Mouse (Mus musculus): Measurements from ENCODE around the gene Olfr610. TPM values are rescaled to one million over a fixed set of nuclear protein-coding genes. Genes with fewer than 3 reads are reported as not detected.
"Not testable (repeated sequence)": the region's sequence is repeated elsewhere in the genome, so short reads cannot be mapped to it uniquely, and the experiment has no call there.

The Olfr610 gene
- polyA plus RNA-seq (2015; fragmentation: Nextera tagmentation; extraction: Ambion mirVana), result not detected in 2 replicates

- Histone ChIP-seq H3K27me3 (no peaks in the 10 kb centered on the region), H3K4me3 (no peak within 1 kb of the TSS), H3K4me2 (replicated peaks) (no peak within 1 kb of the TSS), H3K36me3 (no peaks in the 10 kb centered on the region), H3K9ac (replicated peaks) (no peak within 1 kb of the TSS), H3K4me1 (no peaks in the 10 kb centered on the region), H3K27ac (replicated peaks) (no peak within 1 kb of the TSS), H3K9me3 (no peaks in the 10 kb centered on the region)
- no peak for ATAC-seq (replicated peaks)
- WGBS, result 89% methylated on average over 2 of the region's 2 CpGs
These were observed at the start of gene Olfr610 for GRCm38 (mm10) chr7:103512022-103512421. Gene Olfr610, minus strand, starts transcription at chr7:103512122.

DNA sequence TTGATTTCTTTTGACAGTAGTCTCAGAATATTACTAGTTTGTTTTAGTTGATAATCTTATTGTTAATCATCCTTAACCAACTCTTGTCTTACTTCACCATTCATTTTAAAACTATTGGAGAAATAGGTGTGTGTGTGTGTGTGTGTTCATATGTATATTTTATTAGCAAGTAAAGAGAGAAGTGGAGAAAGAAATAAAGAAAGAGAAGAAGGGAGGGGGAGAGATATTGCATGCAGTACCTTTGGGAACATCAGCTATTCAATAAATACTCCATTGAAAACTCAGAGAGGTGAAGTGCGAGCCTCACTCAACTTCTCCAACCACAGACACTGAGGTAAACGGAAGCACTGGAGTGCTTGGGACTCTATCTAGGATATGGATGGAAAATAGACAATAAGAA is 43.9 kb upstream of the Olfr610 start, which contains the start of gene Olfr615:
Gene Olfr615, plus strand, starts transcription at position 301 of the 400 bp plus-strand sequence.
- H3K4me1 ChIP-seq, result no peaks in the 10 kb centered on the region
- WGBS, result 84% methylated on average over 2 of the region's 2 CpGs
- H3K9me3 ChIP-seq, result no peaks in the 10 kb centered on the region
- no peaks in the 10 kb centered on the region for H3K36me3 ChIP-seq
- H3K4me2 ChIP-seq (replicated peaks), result no peak within 1 kb of the TSS
- no peak within 1 kb of the TSS for H3K4me3 ChIP-seq
- no peaks in the 10 kb centered on the region for H3K27me3 ChIP-seq
- H3K9ac ChIP-seq (replicated peaks), result no peak within 1 kb of the TSS
- H3K27ac ChIP-seq (replicated peaks), result no peak within 1 kb of the TSS
- ATAC-seq (replicated peaks), result no peak

GRCm38 (mm10) chr7:103547774-103548173 is 35.9 kb upstream of the Olfr610 start, which contains the start of gene Olfr613:
Gene Olfr613, plus strand, starts transcription at chr7:103548074.
- Histone ChIP-seq H3K27me3 (no peaks in the 10 kb centered on the region), H3K9me3 (no peaks in the 10 kb centered on the region), H3K4me1 (no peaks in the 10 kb centered on the region), H3K27ac (replicated peaks) (no peak within 1 kb of the TSS), H3K4me3 (no peak within 1 kb of the TSS), H3K4me2 (replicated peaks) (no peak within 1 kb of the TSS), H3K36me3 (no peaks in the 10 kb centered on the region), H3K9ac (replicated peaks) (no peak within 1 kb of the TSS)
- WGBS, result 86% methylated on average over 2 of the region's 2 CpGs
- ATAC-seq (replicated peaks), result no peak

DNA sequence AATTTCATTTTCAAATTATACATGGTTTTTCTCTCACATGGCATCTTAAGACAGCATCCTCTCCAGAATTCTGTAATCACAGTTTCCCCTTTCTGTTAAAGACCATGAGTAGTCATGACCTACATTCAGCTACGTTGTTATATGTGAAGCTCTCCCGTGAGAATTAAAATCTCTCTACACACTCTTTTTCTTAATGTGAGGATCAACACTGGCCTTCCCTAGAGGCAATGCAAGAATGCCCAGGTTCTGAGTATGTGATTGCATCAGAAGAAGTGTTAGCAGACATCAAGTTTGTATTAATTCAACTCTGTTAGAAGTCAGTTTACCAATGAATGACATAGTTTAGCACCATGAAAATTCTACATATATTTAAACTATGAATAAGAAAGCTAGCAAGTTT is 30.7 kb upstream of the Olfr610 start, which contains the start of gene Olfr612:
Gene Olfr612, minus strand, starts transcription at position 101 of the 400 bp plus-strand sequence.
- H3K4me2 ChIP-seq (replicated peaks); H3K27ac ChIP-seq (replicated peaks); H3K36me3 ChIP-seq; H3K4me3 ChIP-seq; ATAC-seq (replicated peaks); H3K27me3 ChIP-seq; H3K4me1 ChIP-seq; H3K9ac ChIP-seq (replicated peaks); H3K9me3 ChIP-seq: not testable (repeated sequence)
- 84% methylated on average over 2 of the region's 2 CpGs for WGBS

GRCm38 (mm10) chr7:103520746-103521145 is 8.8 kb upstream of the Olfr610 start, which contains the start of gene Olfr611:
Gene Olfr611, minus strand, starts transcription at chr7:103520846.
- ATAC-seq (replicated peaks); H3K9me3 ChIP-seq: not testable (repeated sequence)
- 56% methylated on average over 1 of the region's 1 CpGs for WGBS

DNA sequence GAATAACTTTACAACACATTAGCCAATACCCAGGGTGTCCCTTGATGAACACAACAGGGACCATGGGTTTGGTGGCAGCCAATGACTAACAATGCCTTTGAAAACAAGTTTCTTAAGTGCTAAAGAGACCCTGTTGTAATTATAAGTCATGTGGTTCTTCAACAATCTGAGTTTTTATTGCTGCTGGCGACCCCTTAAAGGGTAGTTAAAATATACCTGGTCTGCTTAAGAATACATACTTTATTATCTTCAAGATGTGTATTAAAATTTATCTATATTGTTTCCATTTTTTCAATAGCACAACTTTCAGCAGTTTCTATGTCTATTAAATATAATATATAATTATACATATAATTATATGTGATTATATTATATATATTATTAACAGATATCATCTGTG is 14.0 kb downstream of the Olfr610 start, which contains the start of gene Olfr609:
Gene Olfr609, minus strand, starts transcription at position 101 of the 400 bp plus-strand sequence.
- no peak within 1 kb of the TSS for H3K4me2 ChIP-seq (replicated peaks)
- H3K9ac ChIP-seq (replicated peaks), result no peak within 1 kb of the TSS
- no peaks in the 10 kb centered on the region for H3K36me3 ChIP-seq
- no peak for ATAC-seq (replicated peaks)
- no peak within 1 kb of the TSS for H3K4me3 ChIP-seq
- H3K27ac ChIP-seq (replicated peaks), result no peak within 1 kb of the TSS
- 73% methylated on average over 1 of the region's 1 CpGs for WGBS
- no peaks in the 10 kb centered on the region for H3K27me3 ChIP-seq
- H3K4me1 ChIP-seq, result no peaks in the 10 kb centered on the region
- no peaks in the 10 kb centered on the region for H3K9me3 ChIP-seq

More at GRCm38 (mm10) chr7:103520746-103521145, 8.8 kb upstream of the Olfr610 start, which contains the start of gene Olfr611:
- H3K4me2 ChIP-seq (replicated peaks); H3K9ac ChIP-seq (replicated peaks); H3K27me3 ChIP-seq; H3K4me1 ChIP-seq; H3K36me3 ChIP-seq; H3K4me3 ChIP-seq; H3K27ac ChIP-seq (replicated peaks): not testable (repeated sequence)

- 80% methylated on average over 9 of the region's 9 CpGs for WGBS
- H3K4me2 ChIP-seq (replicated peaks); H3K9ac ChIP-seq (replicated peaks); H3K27me3 ChIP-seq; H3K27ac ChIP-seq (replicated peaks); H3K4me1 ChIP-seq; H3K4me3 ChIP-seq; H3K9me3 ChIP-seq; H3K36me3 ChIP-seq; ATAC-seq (replicated peaks): not testable (repeated sequence)
These were observed 34.8 kb downstream of the Olfr610 start for GRCm38 (mm10) chr7:103477106-103477505.

DNA sequence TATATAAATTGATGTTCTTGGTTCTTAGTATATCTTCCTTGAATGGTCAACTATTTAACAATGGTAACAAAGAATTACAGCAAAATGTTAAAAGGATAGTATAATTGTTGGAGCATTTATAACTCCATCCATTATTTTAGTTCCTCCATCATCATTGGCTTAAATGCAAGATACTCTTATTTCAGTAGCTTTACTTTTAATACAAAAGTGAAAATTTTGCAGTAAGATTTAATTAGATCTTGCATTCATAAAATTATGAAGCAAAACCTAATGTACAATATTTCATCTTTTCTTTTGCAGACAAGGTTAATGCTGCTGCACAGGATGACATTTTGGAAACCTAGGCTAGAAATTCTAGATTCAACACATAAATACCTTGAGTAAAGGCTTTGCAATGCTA is 42.3 kb downstream of the Olfr610 start, which contains the start of gene Olfr608:
Gene Olfr608, plus strand, starts transcription at position 301 of the 400 bp plus-strand sequence.
- H3K4me3 ChIP-seq, result no peak within 1 kb of the TSS
- no peak within 1 kb of the TSS for H3K9ac ChIP-seq (replicated peaks)
- no peaks in the 10 kb centered on the region for H3K4me1 ChIP-seq
- H3K27ac ChIP-seq (replicated peaks), result no peak within 1 kb of the TSS
- H3K4me2 ChIP-seq (replicated peaks), result no peak within 1 kb of the TSS
- no peak for ATAC-seq (replicated peaks)
- H3K27me3 ChIP-seq, result no peaks in the 10 kb centered on the region
- H3K36me3 ChIP-seq, result no peaks in the 10 kb centered on the region
- H3K9me3 ChIP-seq, result no peaks in the 10 kb centered on the region

GRCm38 (mm10) chr7:103460590-103460989 is 51.3 kb downstream of the Olfr610 start:
- no peaks in the 10 kb centered on the region for H3K9me3 ChIP-seq
- no peaks in the 10 kb centered on the region for H3K36me3 ChIP-seq
- H3K4me2 ChIP-seq (replicated peaks), result no peak overlapping the region
- no peak overlapping the region for H3K4me3 ChIP-seq
- 94% methylated on average over 5 of the region's 5 CpGs for WGBS
- no peak for ATAC-seq (replicated peaks)
- H3K9ac ChIP-seq (replicated peaks), result no peak overlapping the region
- H3K27me3 ChIP-seq, result no peaks in the 10 kb centered on the region
- H3K27ac ChIP-seq (replicated peaks), result no peak overlapping the region
- H3K4me1 ChIP-seq, result no peaks in the 10 kb centered on the region

Other genes with a start within 250 kb of the Olfr610 start
- gene Olfr596, start 206.5 kb downstream of the Olfr610 start, polyA plus RNA-seq (2015; fragmentation: Nextera tagmentation; extraction: Ambion mirVana), result not detected in 2 replicates
- gene Olfr597, start 195.8 kb downstream of the Olfr610 start, polyA plus RNA-seq (2015; fragmentation: Nextera tagmentation; extraction: Ambion mirVana), result not detected in 2 replicates
- not detected in 2 replicates for gene Olfr598, start 188.6 kb downstream of the Olfr610 start, polyA plus RNA-seq (2015; fragmentation: Nextera tagmentation; extraction: Ambion mirVana)
- not detected in 2 replicates for gene Olfr599, start 176.2 kb downstream of the Olfr610 start, polyA plus RNA-seq (2015; fragmentation: Nextera tagmentation; extraction: Ambion mirVana)
- not detected in 2 replicates for gene Olfr600, start 162.5 kb downstream of the Olfr610 start, polyA plus RNA-seq (2015; fragmentation: Nextera tagmentation; extraction: Ambion mirVana)
- gene Olfr601, start 149.5 kb downstream of the Olfr610 start, polyA plus RNA-seq (2015; fragmentation: Nextera tagmentation; extraction: Ambion mirVana), result not detected in 2 replicates
- not detected in 2 replicates for gene Olfr603, start 125.9 kb downstream of the Olfr610 start, polyA plus RNA-seq (2015; fragmentation: Nextera tagmentation; extraction: Ambion mirVana)
- gene Usp17lc, start 97.0 kb downstream of the Olfr610 start, polyA plus RNA-seq (2015; fragmentation: Nextera tagmentation; extraction: Ambion mirVana), result not detected in 2 replicates
- not detected in 2 replicates for gene Olfr605, start 66.7 kb downstream of the Olfr610 start, polyA plus RNA-seq (2015; fragmentation: Nextera tagmentation; extraction: Ambion mirVana)
- gene Olfr606, start 63.1 kb downstream of the Olfr610 start, polyA plus RNA-seq (2015; fragmentation: Nextera tagmentation; extraction: Ambion mirVana), result not detected in 2 replicates
- gene Olfr607, start 48.0 kb downstream of the Olfr610 start, polyA plus RNA-seq (2015; fragmentation: Nextera tagmentation; extraction: Ambion mirVana), result not detected in 2 replicates
- not detected in 2 replicates for gene Olfr608, start 42.2 kb downstream of the Olfr610 start, polyA plus RNA-seq (2015; fragmentation: Nextera tagmentation; extraction: Ambion mirVana)
- gene Olfr609, start 14.1 kb downstream of the Olfr610 start, polyA plus RNA-seq (2015; fragmentation: Nextera tagmentation; extraction: Ambion mirVana), result not detected in 2 replicates
- not detected in 2 replicates for gene Olfr611, start 8.7 kb upstream of the Olfr610 start, polyA plus RNA-seq (2015; fragmentation: Nextera tagmentation; extraction: Ambion mirVana)
- gene Olfr612, start 30.6 kb upstream of the Olfr610 start, polyA plus RNA-seq (2015; fragmentation: Nextera tagmentation; extraction: Ambion mirVana), result not detected in 2 replicates
- gene Olfr613, start 36.0 kb upstream of the Olfr610 start, polyA plus RNA-seq (2015; fragmentation: Nextera tagmentation; extraction: Ambion mirVana), result not detected in 2 replicates
- gene Olfr615, start 44.0 kb upstream of the Olfr610 start, polyA plus RNA-seq (2015; fragmentation: Nextera tagmentation; extraction: Ambion mirVana), result not detected in 2 replicates
- gene Olfr616, start 57.0 kb upstream of the Olfr610 start, polyA plus RNA-seq (2015; fragmentation: Nextera tagmentation; extraction: Ambion mirVana), result not detected in 2 replicates
- not detected in 2 replicates for gene Olfr617, start 60.9 kb upstream of the Olfr610 start, polyA plus RNA-seq (2015; fragmentation: Nextera tagmentation; extraction: Ambion mirVana)
- not detected in 2 replicates for gene Olfr618, start 78.0 kb upstream of the Olfr610 start, polyA plus RNA-seq (2015; fragmentation: Nextera tagmentation; extraction: Ambion mirVana)
- gene Olfr619, start 88.5 kb upstream of the Olfr610 start, polyA plus RNA-seq (2015; fragmentation: Nextera tagmentation; extraction: Ambion mirVana), result not detected in 2 replicates
- not detected in 2 replicates for gene Olfr620, start 100.4 kb upstream of the Olfr610 start, polyA plus RNA-seq (2015; fragmentation: Nextera tagmentation; extraction: Ambion mirVana)
- not detected in 2 replicates for gene Olfr622, start 130.6 kb upstream of the Olfr610 start, polyA plus RNA-seq (2015; fragmentation: Nextera tagmentation; extraction: Ambion mirVana)
- not detected in 2 replicates for gene Olfr623, start 151.6 kb upstream of the Olfr610 start, polyA plus RNA-seq (2015; fragmentation: Nextera tagmentation; extraction: Ambion mirVana)
- not detected in 2 replicates for gene Olfr624, start 159.1 kb upstream of the Olfr610 start, polyA plus RNA-seq (2015; fragmentation: Nextera tagmentation; extraction: Ambion mirVana)
- gene Olfr625-ps1, start 170.6 kb upstream of the Olfr610 start, polyA plus RNA-seq (2015; fragmentation: Nextera tagmentation; extraction: Ambion mirVana), result not detected in 2 replicates
- not detected in 2 replicates for gene Olfr243, start 202.5 kb upstream of the Olfr610 start, polyA plus RNA-seq (2015; fragmentation: Nextera tagmentation; extraction: Ambion mirVana)
- gene Olfr628, start 218.3 kb upstream of the Olfr610 start, polyA plus RNA-seq (2015; fragmentation: Nextera tagmentation; extraction: Ambion mirVana), result not detected in 2 replicates
- gene Olfr629, start 232.8 kb upstream of the Olfr610 start, polyA plus RNA-seq (2015; fragmentation: Nextera tagmentation; extraction: Ambion mirVana), result not detected in 2 replicates
- not detected in 2 replicates for gene Olfr630, start 245.2 kb upstream of the Olfr610 start, polyA plus RNA-seq (2015; fragmentation: Nextera tagmentation; extraction: Ambion mirVana)

Measured in forebrain, embryonic 15.5 days (tissue).